Mouse (Mus musculus): ENCODE measurements around the gene Gm10717.
"Not testable (repeated sequence)": the region's sequence is repeated elsewhere in the genome, so short reads cannot be mapped to it uniquely, and the experiment has no call there.

Gm10717 gene

GRCm38 (mm10) chr9:3025653-3026052, 436 bp downstream of the Gm10717 start:
- peak; percentile 27 to 48 for DNase-seq

GRCm38 (mm10) chr9:3026136-3026535, 919 bp downstream of the Gm10717 start:
- DNase-seq: not testable (repeated sequence)

GRCm38 (mm10) chr9:3026741-3027140, 1.5 kb downstream of the Gm10717 start:
- DNase-seq: not testable (repeated sequence)

- DNase-seq: not testable (repeated sequence)
Measured at GRCm38 (mm10) chr9:3027200-3027599, 2.0 kb downstream of the Gm10717 start.

- peak; percentile 9 for DNase-seq
Measured at GRCm38 (mm10) chr9:3029276-3030000, 4.2 kb downstream of the Gm10717 start.

- DNase-seq: not testable (repeated sequence)
Measured at GRCm38 (mm10) chr9:3030677-3031318, 5.6 kb downstream of the Gm10717 start.

GRCm38 (mm10) chr9:3034299-3034698, 9.1 kb downstream of the Gm10717 start, which contains the start of gene Gm17535:
Gene Gm17535 (plus strand): TSS chr9:3034599.
- not testable (repeated sequence) for DNase-seq

GRCm38 (mm10) chr9:3036577-3036976, 11.4 kb downstream of the Gm10717 start, which contains the start of gene Gm10715:
Gene Gm10715 (plus strand): TSS chr9:3036877.
- DNase-seq: not testable (repeated sequence)

- not testable (repeated sequence) for DNase-seq
Measured at GRCm38 (mm10) chr9:3038161-3038560, 12.9 kb downstream of the Gm10717 start.
